Mouse (Mus musculus) liver, embryonic 12.5 days (tissue): ENCODE measurements around the gene Gtf3a. TPM values are rescaled to one million over a fixed set of nuclear protein-coding genes. Genes with fewer than 3 reads are reported as not detected.
A peak's percentile ranks its signal among the peaks of the same experiment; 100 is the strongest.
"Not testable (repeated sequence)": the region's sequence is repeated elsewhere in the genome, so short reads cannot be mapped to it uniquely, and the experiment has no call there.

Experiments used
- ATAC-seq: fragments of 200-750 bp; cut with Nextera tagmentation; 2 replicates; pipeline ENCODE4 v1.8.0; 2017; ENCODE audit warnings: moderate number of reproducible peaks, mild to moderate bottlenecking, moderate library complexity
- H3K27ac ChIP-seq: fragments of 300-500 bp; sonication (generic); 2 replicates; pipeline ENCODE4 v1.5.1; 2016; ENCODE audit warnings: mild to moderate bottlenecking
- H3K27me3 ChIP-seq: fragments of 300-500 bp; sonication (generic); replicated peaks from 2 replicates; pipeline ENCODE4 v1.6.1; 2016; ENCODE audit warnings: mild to moderate bottlenecking, moderate library complexity
- H3K36me3 ChIP-seq: fragments of 300-500 bp; sonication (generic); 2 replicates; pipeline ENCODE4 v1.6.1; 2016; ENCODE audit warnings: mild to moderate bottlenecking, moderate library complexity
- H3K4me1 ChIP-seq: fragments of 300-500 bp; sonication (generic); 2 replicates; pipeline ENCODE4 v1.6.1; 2016
- H3K4me2 ChIP-seq: fragments of 300-500 bp; sonication (generic); 2 replicates; pipeline ENCODE4 v1.6.1; 2016; ENCODE audit warnings: mild to moderate bottlenecking, moderate library complexity
- H3K4me3 ChIP-seq: fragments of 300-500 bp; sonication (generic); 2 replicates; pipeline ENCODE4 v1.5.1; 2016; ENCODE audit warnings: mild to moderate bottlenecking, moderate library complexity
- H3K9ac ChIP-seq: fragments of 300-500 bp; sonication (generic); 2 replicates; pipeline ENCODE4 v1.6.1; 2016; ENCODE audit warnings: mild to moderate bottlenecking, moderate library complexity
- H3K9me3 ChIP-seq: fragments of 300-500 bp; sonication (generic); replicated peaks from 2 replicates; pipeline ENCODE4 v1.6.1; 2016; ENCODE audit warnings: mild to moderate bottlenecking, moderate library complexity
- WGBS: fragments of 180-500 bp; shearing (Covaris S2); methylation state at CpG from one replicate; pipeline ENCODE4 v1.1.7; 2016; ENCODE audit not compliant: insufficient replicate concordance; 5-methylcytosine and 5-hydroxymethylcytosine counted together
- polyA plus RNA-seq: library from polyadenylated mRNA; unstranded; fragments of >200 nt; fragmentation: Nextera tagmentation; extraction: Ambion mirVana; gene quantifications from 2 replicates; pipeline ENCODE4 v1.2.1, GENCODE M21; 2016

Gtf3a gene
- polyA plus RNA-seq, 1 experiment from 2014 or later = 95.1 TPM

GRCm38 (mm10) chr5:146939109-146939796 lies 9.2 kb upstream of the Gtf3a start:
- H3K9ac ChIP-seq = no peak overlapping the region
- H3K4me3 ChIP-seq = no peak overlapping the region
- 0 out of 2 replicates have a peak, but pooled peaks cover 4% of the 10 kb centered on the region for H3K9me3 ChIP-seq
- H3K27me3 ChIP-seq = no peaks in the 10 kb centered on the region
- ATAC-seq = peak; percentile 32; the same call in 1 of the 2 replicates
- no peaks in the 10 kb centered on the region for H3K36me3 ChIP-seq
- no peak overlapping the region for H3K27ac ChIP-seq
- 73% methylated on average over 16 of the region's 16 CpGs for WGBS
- H3K4me1 ChIP-seq = no peaks in the 10 kb centered on the region
- H3K4me2 ChIP-seq = no peak overlapping the region

- Histone ChIP-seq H3K36me3 (no peaks in the 10 kb centered on the region), H3K9me3 (peaks cover 8% of the 10 kb centered on the region; the same call in 1 of the 2 replicates), H3K9ac (no peak overlapping the region), H3K27ac (no peak overlapping the region), H3K4me1 (no peaks in the 10 kb centered on the region), H3K4me2 (no peak overlapping the region), H3K4me3 (no peak overlapping the region), H3K27me3 (no peaks in the 10 kb centered on the region)
- ATAC-seq = no peak
- 20% methylated on average over 7 of the region's 7 CpGs for WGBS
Measured at GRCm38 (mm10) chr5:146940219-146940618, 8.2 kb upstream of the Gtf3a start.

GRCm38 (mm10) chr5:146941939-146942338 lies 6.5 kb upstream of the Gtf3a start:
- not testable (repeated sequence) for H3K36me3 ChIP-seq, H3K4me1 ChIP-seq, H3K9ac ChIP-seq, H3K27me3 ChIP-seq, H3K27ac ChIP-seq, ATAC-seq, H3K9me3 ChIP-seq, H3K4me3 ChIP-seq, H3K4me2 ChIP-seq
- 47% methylated on average over 2 of the region's 2 CpGs for WGBS

- no peak overlapping the region for H3K27ac ChIP-seq
- no peaks in the 10 kb centered on the region for H3K27me3 ChIP-seq
- no peak overlapping the region for H3K9ac ChIP-seq
- ATAC-seq = no peak
- WGBS = 72% methylated on average over 15 of the region's 15 CpGs
- H3K4me2 ChIP-seq = no peak overlapping the region
- no peak overlapping the region for H3K4me3 ChIP-seq
- H3K9me3 ChIP-seq = peaks cover 8% of the 10 kb centered on the region; the same call in 1 of the 2 replicates
- no peaks in the 10 kb centered on the region for H3K36me3 ChIP-seq
- peaks cover 6% of the 10 kb centered on the region; the same call in 1 of the 2 replicates for H3K4me1 ChIP-seq
Measured at GRCm38 (mm10) chr5:146942965-146943364, 5.5 kb upstream of the Gtf3a start.

- Histone ChIP-seq H3K36me3 (no peaks in the 10 kb centered on the region), H3K27ac (no peak overlapping the region), H3K9ac (no peak overlapping the region), H3K27me3 (no peaks in the 10 kb centered on the region), H3K4me3 (no peak overlapping the region), H3K4me1 (peaks cover 18% of the 10 kb centered on the region), H3K9me3 (peaks cover 4% of the 10 kb centered on the region; the same call in 1 of the 2 replicates), H3K4me2 (no peak overlapping the region)
- ATAC-seq = no peak
- WGBS = 88% methylated on average over 2 of the region's 2 CpGs
Measured at GRCm38 (mm10) chr5:146944568-146944967, 3.9 kb upstream of the Gtf3a start.

GRCm38 (mm10) chr5:146946682-146947081 lies 1.8 kb upstream of the Gtf3a start:
- peaks cover 4% of the 10 kb centered on the region; the same call in 1 of the 2 replicates for H3K9me3 ChIP-seq
- ATAC-seq = no peak
- H3K27me3 ChIP-seq = no peaks in the 10 kb centered on the region
- peaks cover 29% of the 10 kb centered on the region for H3K4me1 ChIP-seq
- 75% methylated on average over 9 of the region's 9 CpGs for WGBS
- H3K9ac ChIP-seq = no peak overlapping the region
- no peak overlapping the region for H3K4me2 ChIP-seq
- no peak overlapping the region for H3K27ac ChIP-seq
- H3K36me3 ChIP-seq = peaks cover 16% of the 10 kb centered on the region
- H3K4me3 ChIP-seq = no peak overlapping the region

GRCm38 (mm10) chr5:146947497-146947896 lies 960 bp upstream of the Gtf3a start:
- peak overlapping the region; percentile 94 for H3K4me2 ChIP-seq
- no peak overlapping the region for H3K4me3 ChIP-seq
- H3K9me3 ChIP-seq = peaks cover 4% of the 10 kb centered on the region; the same call in 1 of the 2 replicates
- WGBS = 35% methylated on average over 6 of the region's 6 CpGs
- ATAC-seq = no peak
- H3K4me1 ChIP-seq = peaks cover 29% of the 10 kb centered on the region
- peaks cover 24% of the 10 kb centered on the region for H3K36me3 ChIP-seq
- no peak overlapping the region for H3K27ac ChIP-seq
- H3K27me3 ChIP-seq = no peaks in the 10 kb centered on the region
- no peak overlapping the region for H3K9ac ChIP-seq

GRCm38 (mm10) chr5:146948041-146948507 lies 383 bp upstream of the Gtf3a start:
- ATAC-seq = peak; percentile 13; the same call in 1 of the 2 replicates
- Histone ChIP-seq H3K4me2 (peak overlapping the region; percentile 94), H3K27me3 (no peaks in the 10 kb centered on the region), H3K9me3 (peaks cover 4% of the 10 kb centered on the region; the same call in 1 of the 2 replicates), H3K4me3 (peak overlapping the region; percentile 92), H3K4me1 (peaks cover 29% of the 10 kb centered on the region), H3K27ac (peak overlapping the region; percentile 84), H3K9ac (peak overlapping the region; percentile 91), H3K36me3 (peaks cover 30% of the 10 kb centered on the region)
- 10% methylated on average over 10 of the region's 10 CpGs for WGBS

GRCm38 (mm10) chr5:146954576-146954975 lies 6.1 kb downstream of the Gtf3a start:
- Histone ChIP-seq H3K36me3 (peaks cover 94% of the 10 kb centered on the region), H3K27ac (no peak overlapping the region), H3K4me3 (no peak overlapping the region), H3K9ac (no peak overlapping the region), H3K27me3 (no peaks in the 10 kb centered on the region), H3K4me2 (no peak overlapping the region), H3K4me1 (peaks cover 11% of the 10 kb centered on the region), H3K9me3 (no peaks in the 10 kb centered on the region)
- no peak for ATAC-seq
- 87% methylated on average over 7 of the region's 7 CpGs for WGBS

GRCm38 (mm10) chr5:146955651-146956050 lies 7.2 kb downstream of the Gtf3a start:
- H3K36me3 ChIP-seq = peaks cover 95% of the 10 kb centered on the region
- H3K9me3 ChIP-seq = no peaks in the 10 kb centered on the region
- H3K27ac ChIP-seq = no peak overlapping the region
- no peak for ATAC-seq
- no peaks in the 10 kb centered on the region for H3K27me3 ChIP-seq
- H3K4me2 ChIP-seq = no peak overlapping the region
- no peak overlapping the region for H3K9ac ChIP-seq
- H3K4me1 ChIP-seq = 0 out of 2 replicates have a peak, but pooled peaks cover under 1% of the 10 kb centered on the region
- H3K4me3 ChIP-seq = no peak overlapping the region
- WGBS = 76% methylated on average over 5 of the region's 5 CpGs

GRCm38 (mm10) chr5:146956678-146957077 lies 8.2 kb downstream of the Gtf3a start:
- H3K4me2 ChIP-seq = no peak overlapping the region
- no peak for ATAC-seq
- no peaks in the 10 kb centered on the region for H3K27me3 ChIP-seq
- no peak overlapping the region for H3K4me3 ChIP-seq
- H3K4me1 ChIP-seq = no peaks in the 10 kb centered on the region
- no peaks in the 10 kb centered on the region for H3K9me3 ChIP-seq
- H3K27ac ChIP-seq = no peak overlapping the region
- H3K36me3 ChIP-seq = peaks cover 89% of the 10 kb centered on the region
- WGBS = 79% methylated on average over 18 of the region's 18 CpGs
- H3K9ac ChIP-seq = no peak overlapping the region

- Histone ChIP-seq H3K9ac (peak within 1 kb of the TSS; percentile 77), H3K4me1 (peaks cover 7% of the 10 kb centered on the region), H3K4me2 (peak within 1 kb of the TSS; percentile 82), H3K27me3 (no peaks in the 10 kb centered on the region), H3K4me3 (peak within 1 kb of the TSS; percentile 85), H3K27ac (peak within 1 kb of the TSS; percentile 57), H3K36me3 (peaks cover 23% of the 10 kb centered on the region), H3K9me3 (no peaks in the 10 kb centered on the region)
- peak; percentile 82 for ATAC-seq
- WGBS = 2% methylated on average over 46 of the region's 46 CpGs
Measured at GRCm38 (mm10) chr5:146963118-146963936, 14.9 kb downstream of the Gtf3a start, which contains the start of gene Mtif3. Gene Mtif3 (minus strand): TSS chr5:146963800.
